Mouse (Mus musculus) cerebellum, postnatal 25 days (tissue): ENCODE data around the gene Slc6a19.

ENCODE experiments used
- DNase-seq, 2 experiments: peaks; one replicate each; pipeline ENCODE4 v3.0.0; 2021; ENCODE audit warnings: mixed read lengths in 2 of 2

Slc6a19 gene

GRCm38 (mm10) chr13:73653266-73653665 is 51.4 kb downstream of the Slc6a19 start:
- DNase-seq: no peak

GRCm38 (mm10) chr13:73646397-73647087 is 58.1 kb downstream of the Slc6a19 start:
- peak; percentile 36 to 62 for DNase-seq

GRCm38 (mm10) chr13:73641296-73641695 is 63.4 kb downstream of the Slc6a19 start:
- no peak for DNase-seq

GRCm38 (mm10) chr13:73637826-73638225 is 66.8 kb downstream of the Slc6a19 start:
- no peak for DNase-seq

GRCm38 (mm10) chr13:73631837-73632236 is 72.8 kb downstream of the Slc6a19 start:
- no peak for DNase-seq
